Mouse (Mus musculus): Measurements from ENCODE around the gene Defb48. TPM values are rescaled to one million over a fixed set of nuclear protein-coding genes. Genes with fewer than 3 reads are reported as not detected.

The Defb48 gene
- polyA plus RNA-seq, 1 experiment from 2014 or later, result not detected

- WGBS, result 96% methylated on average over 3 of the region's 3 CpGs
These were observed 44.9 kb downstream of the Defb48 start for GRCm38 (mm10) chr14:62939435-62939834.

GRCm38 (mm10) chr14:62937675-62938074 is 46.6 kb downstream of the Defb48 start:
- H3K27me3 ChIP-seq (ENCODE audit: control insufficient read depth, insufficient read depth, low read length), result no peaks in the 10 kb centered on the region
- whole genome bisulfite sequencing, result 70% methylated on average over 5 of the region's 5 CpGs
- H3K9me3 ChIP-seq (ENCODE audit: control insufficient read depth, low read length), result no peaks in the 10 kb centered on the region; the same call in 1 of the 2 replicates
- H3K4me3 ChIP-seq (ENCODE audit: low read depth, low read length), result no peak overlapping the region
- ATAC-seq (ENCODE audit: low FRiP score) (no peak), DNase-seq (ENCODE audit: low spot score, missing footprints) (no peak)
- H3K9ac ChIP-seq (ENCODE audit: low read length), result no peak overlapping the region
- H3K36me3 ChIP-seq (ENCODE audit: control insufficient read depth, insufficient read depth, low read length), result peaks cover 3% of the 10 kb centered on the region; the same call in 1 of the 2 replicates
- H3K27ac ChIP-seq (ENCODE audit: low read depth, low read length), result no peak overlapping the region
- H3K4me2 ChIP-seq, result no peak overlapping the region
- H3K4me1 ChIP-seq (ENCODE audit: control insufficient read depth, insufficient read depth, low read length), result no peaks in the 10 kb centered on the region

More at GRCm38 (mm10) chr14:62939435-62939834, 44.9 kb downstream of the Defb48 start:
- Histone ChIP-seq H3K27me3 (ENCODE audit: control insufficient read depth, insufficient read depth, low read length) (no peaks in the 10 kb centered on the region), H3K4me1 (ENCODE audit: control insufficient read depth, insufficient read depth, low read length) (no peaks in the 10 kb centered on the region), H3K27ac (ENCODE audit: low read depth, low read length) (no peak overlapping the region), H3K4me3 (ENCODE audit: low read depth, low read length) (no peak overlapping the region), H3K9me3 (ENCODE audit: control insufficient read depth, low read length) (no peaks in the 10 kb centered on the region; the same call in 1 of the 2 replicates), H3K36me3 (ENCODE audit: control insufficient read depth, insufficient read depth, low read length) (peaks cover 3% of the 10 kb centered on the region; the same call in 1 of the 2 replicates), H3K4me2 (no peak overlapping the region), H3K9ac (ENCODE audit: low read length) (no peak overlapping the region)
- peak; percentile 60 for DNase-seq (ENCODE audit: low spot score, missing footprints)
- ATAC-seq (ENCODE audit: low FRiP score), result no peak

GRCm38 (mm10) chr14:62936631-62937380 is 47.5 kb downstream of the Defb48 start:
- Histone ChIP-seq H3K9me3 (ENCODE audit: control insufficient read depth, low read length) (no peaks in the 10 kb centered on the region; the same call in 1 of the 2 replicates), H3K27ac (ENCODE audit: low read depth, low read length) (no peak overlapping the region), H3K36me3 (ENCODE audit: control insufficient read depth, insufficient read depth, low read length) (peaks cover 3% of the 10 kb centered on the region; the same call in 1 of the 2 replicates), H3K27me3 (ENCODE audit: control insufficient read depth, insufficient read depth, low read length) (no peaks in the 10 kb centered on the region), H3K4me1 (ENCODE audit: control insufficient read depth, insufficient read depth, low read length) (no peaks in the 10 kb centered on the region), H3K9ac (ENCODE audit: low read length) (no peak overlapping the region), H3K4me2 (no peak overlapping the region), H3K4me3 (ENCODE audit: low read depth, low read length) (no peak overlapping the region)
- DNase-seq (ENCODE audit: low spot score, missing footprints) (no peak), ATAC-seq (ENCODE audit: low FRiP score) (no peak)
- WGBS, result 92% methylated on average over 6 of the region's 6 CpGs

GRCm38 (mm10) chr14:62935361-62935760 is 48.9 kb downstream of the Defb48 start:
- H3K4me2 ChIP-seq, result no peak overlapping the region
- no peaks in the 10 kb centered on the region for H3K27me3 ChIP-seq (ENCODE audit: control insufficient read depth, insufficient read depth, low read length)
- DNase-seq (ENCODE audit: low spot score, missing footprints) (peak; percentile 57), ATAC-seq (ENCODE audit: low FRiP score) (no peak)
- no peaks in the 10 kb centered on the region; the same call in 1 of the 2 replicates for H3K9me3 ChIP-seq (ENCODE audit: control insufficient read depth, low read length)
- H3K4me3 ChIP-seq (ENCODE audit: low read depth, low read length), result no peak overlapping the region
- no peak overlapping the region for H3K9ac ChIP-seq (ENCODE audit: low read length)
- H3K4me1 ChIP-seq (ENCODE audit: control insufficient read depth, insufficient read depth, low read length), result no peaks in the 10 kb centered on the region
- H3K36me3 ChIP-seq (ENCODE audit: control insufficient read depth, insufficient read depth, low read length), result peaks cover 3% of the 10 kb centered on the region; the same call in 1 of the 2 replicates
- 87% methylated on average over 9 of the region's 9 CpGs for WGBS
- no peak overlapping the region for H3K27ac ChIP-seq (ENCODE audit: low read depth, low read length)

- WGBS, result 81% methylated on average over 5 of the region's 5 CpGs
- no peak for ATAC-seq (ENCODE audit: low FRiP score)
These were observed 56.2 kb downstream of the Defb48 start for GRCm38 (mm10) chr14:62928101-62928541.

More at GRCm38 (mm10) chr14:62928101-62928541, 56.2 kb downstream of the Defb48 start:
- H3K4me2 ChIP-seq, result no peak overlapping the region
- H3K9me3 ChIP-seq (ENCODE audit: control insufficient read depth, low read length), result no peaks in the 10 kb centered on the region
- no peak for DNase-seq (ENCODE audit: low spot score, missing footprints)
- no peaks in the 10 kb centered on the region for H3K27me3 ChIP-seq (ENCODE audit: control insufficient read depth, insufficient read depth, low read length)
- no peak overlapping the region for H3K9ac ChIP-seq (ENCODE audit: low read length)
- H3K36me3 ChIP-seq (ENCODE audit: control insufficient read depth, insufficient read depth, low read length), result 0 out of 2 replicates have a peak, but pooled peaks cover 3% of the 10 kb centered on the region
- H3K27ac ChIP-seq (ENCODE audit: low read depth, low read length), result no peak overlapping the region
- H3K4me1 ChIP-seq (ENCODE audit: control insufficient read depth, insufficient read depth, low read length), result no peaks in the 10 kb centered on the region
- no peak overlapping the region for H3K4me3 ChIP-seq (ENCODE audit: low read depth, low read length)

Other genes starting within 250 kb of the Defb48 start
- 26.9 and 31.4 TPM in 2 replicates for gene Ints6, start 223.3 kb downstream of the Defb48 start, polyA plus RNA-seq (2014; fragmentation: Nextera tagmentation; extraction: Ambion mirVana)
- 14.9 and 15.9 TPM in 2 replicates for gene Wdfy2, start 146.8 kb downstream of the Defb48 start, polyA plus RNA-seq (2014; fragmentation: Nextera tagmentation; extraction: Ambion mirVana)
- not detected in 2 replicates for gene Defb47, start 13.6 kb upstream of the Defb48 start, polyA plus RNA-seq (2014; fragmentation: Nextera tagmentation; extraction: Ambion mirVana)
- not detected in 2 replicates for gene Defb43, start 27.3 kb upstream of the Defb48 start, polyA plus RNA-seq (2014; fragmentation: Nextera tagmentation; extraction: Ambion mirVana)
- gene Defb42, start 62.5 kb upstream of the Defb48 start, polyA plus RNA-seq (2014; fragmentation: Nextera tagmentation; extraction: Ambion mirVana), result not detected in 2 replicates
- not detected in 2 replicates for gene Defb30, start 65.5 kb upstream of the Defb48 start, polyA plus RNA-seq (2014; fragmentation: Nextera tagmentation; extraction: Ambion mirVana)